ENCODE assay signal across 27 mouse cellular contexts in genomic region chr10:89553015-89553414, GRCm38 (mm10). TPM values are rescaled to one million over a fixed set of nuclear protein-coding genes. Genes with fewer than 3 reads are reported as not detected.
"Had no signal": no experiment of that assay in that cellular context is flagged by ENCODE, and none has a peak within 500 bp of the region (broad histone marks: within the 10 kb centered on the region; RNA-seq: fewer than 3 reads in every experiment).

No protein-coding gene starts in this region.

- ATAC-seq: forebrain, postnatal 0 days; hindbrain, postnatal 0 days had no signal

- DNase-seq: forebrain, postnatal 0 days; gastrocnemius, postnatal 14 days; gastrocnemius, postnatal 36 days; heart, adult 18-20 months; heart, postnatal 10 days; kidney, adult 11 months; kidney, adult 2 months; kidney, adult 9 months; kidney, postnatal 14 days; kidney, postnatal 36 days; layer of hippocampus, adult 9-11 months; layer of hippocampus, postnatal 36 days; left cerebral cortex, postnatal 4 days; liver, embryonic 13.5 days had no signal

- H3K27ac ChIP-seq: heart, embryonic 10.5 days; hindbrain, embryonic 13.5 days; hindbrain, embryonic 15.5 days; hindbrain, postnatal 0 days; kidney, embryonic 15.5 days; kidney, postnatal 0 days; limb, embryonic 13.5 days; limb, embryonic 15.5 days; liver, embryonic 13.5 days; liver, embryonic 15.5 days had no signal

- H3K4me2 ChIP-seq: heart, embryonic 12.5 days; hindbrain, embryonic 13.5 days; hindbrain, embryonic 15.5 days; kidney, embryonic 15.5 days; limb, embryonic 13.5 days; limb, embryonic 15.5 days; liver, embryonic 13.5 days; liver, embryonic 15.5 days had no signal

- H3K9ac ChIP-seq: forebrain, postnatal 0 days; heart, embryonic 12.5 days; hindbrain, embryonic 13.5 days; hindbrain, embryonic 15.5 days; kidney, embryonic 15.5 days; limb, embryonic 13.5 days; limb, embryonic 15.5 days; liver, embryonic 13.5 days; liver, embryonic 15.5 days had no signal

- H3K4me1 ChIP-seq: heart, embryonic 10.5 days; heart, embryonic 12.5 days; hindbrain, embryonic 15.5 days; kidney, embryonic 15.5 days; limb, embryonic 13.5 days; limb, embryonic 15.5 days; liver, embryonic 13.5 days; liver, embryonic 15.5 days had no signal

- H3K9me3 ChIP-seq: heart, embryonic 10.5 days; heart, embryonic 12.5 days; hindbrain, embryonic 13.5 days; hindbrain, embryonic 15.5 days; kidney, embryonic 15.5 days; limb, embryonic 13.5 days; limb, embryonic 15.5 days; liver, embryonic 13.5 days; liver, embryonic 15.5 days had no signal

- H3K4me3 ChIP-seq: heart, embryonic 10.5 days; heart, embryonic 12.5 days; hindbrain, embryonic 13.5 days; hindbrain, embryonic 15.5 days; kidney, embryonic 15.5 days; limb, embryonic 13.5 days; limb, embryonic 15.5 days; liver, embryonic 13.5 days; liver, embryonic 15.5 days had no signal

- H3K27me3 ChIP-seq: heart, embryonic 12.5 days; hindbrain, embryonic 13.5 days; hindbrain, embryonic 15.5 days; kidney, embryonic 15.5 days; limb, embryonic 13.5 days; limb, embryonic 15.5 days; liver, embryonic 13.5 days; liver, embryonic 15.5 days had no signal

- H3K36me3 ChIP-seq: heart, embryonic 10.5 days; heart, embryonic 12.5 days; hindbrain, embryonic 13.5 days; hindbrain, embryonic 15.5 days; kidney, embryonic 15.5 days; limb, embryonic 13.5 days; limb, embryonic 15.5 days; liver, embryonic 13.5 days; liver, embryonic 15.5 days had no signal

RNA-seq across cellular contexts. Expression of gene Nr1h4, which starts 19.6 kb away (rescaled TPM):
- total RNA-seq: forebrain, postnatal 0 days; gastrocnemius, postnatal 14 days; gastrocnemius, postnatal 36 days; hematopoietic stem cell, adult 5-6 weeks; hindbrain, postnatal 0 days had no signal
- polyA plus RNA-seq: forebrain, postnatal 0 days; hindbrain, embryonic 11.5 days; hindbrain, embryonic 13.5 days; hindbrain, embryonic 15.5 days; limb, embryonic 11.5 days; limb, embryonic 13.5 days had no signal
